Mouse (Mus musculus): ENCODE measurements at regions not wholly inside any gene's neighbourhood (a gene's known extent, or its start where the extent isn't known, plus 50 kb on each side); places are given as distances from the start of the nearest gene placed in this dataset.

DNA sequence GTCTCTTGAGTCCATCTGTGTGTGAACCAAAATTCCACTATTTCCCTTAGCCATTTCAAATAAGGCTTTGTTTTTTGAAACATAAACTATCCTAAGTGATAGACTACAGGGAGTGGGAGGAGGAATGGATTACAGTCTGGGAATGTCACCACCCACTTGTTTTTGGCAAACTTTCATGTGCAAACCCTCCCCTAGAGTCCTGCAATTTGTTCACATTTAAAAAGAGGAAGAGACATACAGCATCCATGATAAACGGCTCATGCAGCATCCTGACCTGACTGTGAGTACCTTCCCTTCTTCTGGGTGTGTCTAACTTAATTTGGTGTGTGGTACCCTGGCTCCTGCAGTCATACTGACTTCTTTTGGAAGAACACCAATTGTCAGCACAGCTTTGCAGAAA is 157.6 kb downstream of the Klf7 start:
- TF ChIP-seq POLR2A (IDR thresholded peaks at IDR 0.05; ENCODE audit: insufficient read depth, low read depth, low read length) (no peak), CTCF (IDR thresholded peaks at IDR 0.05; ENCODE audit: insufficient read depth, low read depth, low read length) (no peak)

All from olfactory bulb, adult 2 months (tissue).